Mouse (Mus musculus): ENCODE measurements around the gene Spaca4. TPM values are rescaled to one million over a fixed set of nuclear protein-coding genes. Genes with fewer than 3 reads are reported as not detected.
A peak's percentile ranks its signal among the peaks of the same experiment; 100 is the strongest.

Gene Spaca4
- polyA plus RNA-seq, 1 experiment from 2014 or later: not detected

- 83% methylated on average over 5 of the region's 5 CpGs for WGBS
These were observed 21.8 kb upstream of the Spaca4 start for GRCm38 (mm10) chr7:45747450-45747849.

GRCm38 (mm10) chr7:45746518-45746917 is 20.9 kb upstream of the Spaca4 start:
- H3K27ac ChIP-seq: no peak overlapping the region
- peak; percentile 60 for TF ChIP-seq CTCF (IDR thresholded peaks at IDR 0.05; ENCODE audit: low read depth)
- H3K27me3 ChIP-seq (ENCODE audit: insufficient read depth, low read length): no peaks in the 10 kb centered on the region
- 65% methylated on average over 6 of the region's 6 CpGs for WGBS
- H3K9ac ChIP-seq (ENCODE audit: low read depth, low read length): no peak overlapping the region
- 0 out of 2 replicates have a peak, but pooled peaks cover 6% of the 10 kb centered on the region for H3K4me1 ChIP-seq (replicated peaks; ENCODE audit: insufficient read depth, low read length)
- H3K4me3 ChIP-seq (replicated peaks; ENCODE audit: low read depth, low read length): no peak overlapping the region
- H3K4me2 ChIP-seq (ENCODE audit: low read length): no peak overlapping the region
- no peaks in the 10 kb centered on the region for H3K9me3 ChIP-seq (replicated peaks; ENCODE audit: low read length)
- no peak for ATAC-seq (replicated peaks; ENCODE audit: low FRiP score, low read depth)
- DNase-seq (ENCODE audit: low spot score): no peak
- no peaks in the 10 kb centered on the region for H3K36me3 ChIP-seq (ENCODE audit: insufficient read depth, low read length)

More at GRCm38 (mm10) chr7:45747450-45747849, 21.8 kb upstream of the Spaca4 start:
- Histone ChIP-seq H3K27me3 (ENCODE audit: insufficient read depth, low read length) (no peaks in the 10 kb centered on the region), H3K9me3 (replicated peaks; ENCODE audit: low read length) (no peaks in the 10 kb centered on the region), H3K4me2 (ENCODE audit: low read length) (no peak overlapping the region), H3K27ac (no peak overlapping the region), H3K4me1 (replicated peaks; ENCODE audit: insufficient read depth, low read length) (no peaks in the 10 kb centered on the region), H3K4me3 (replicated peaks; ENCODE audit: low read depth, low read length) (no peak overlapping the region), H3K36me3 (ENCODE audit: insufficient read depth, low read length) (no peaks in the 10 kb centered on the region), H3K9ac (ENCODE audit: low read depth, low read length) (no peak overlapping the region)
- ATAC-seq (replicated peaks; ENCODE audit: low FRiP score, low read depth) (no peak), DNase-seq (ENCODE audit: low spot score) (no peak)
- TF ChIP-seq CTCF (IDR thresholded peaks at IDR 0.05; ENCODE audit: low read depth): no peak

- no peak overlapping the region for H3K4me2 ChIP-seq (ENCODE audit: low read length)
- ATAC-seq (replicated peaks; ENCODE audit: low FRiP score, low read depth): peak; percentile 83
- no peaks in the 10 kb centered on the region for H3K36me3 ChIP-seq (ENCODE audit: insufficient read depth, low read length)
- peak; percentile 94 for DNase-seq (ENCODE audit: low spot score)
- H3K27ac ChIP-seq: no peak overlapping the region
- WGBS: 33% methylated on average over 2 of the region's 2 CpGs
- no peaks in the 10 kb centered on the region for H3K9me3 ChIP-seq (replicated peaks; ENCODE audit: low read length)
- H3K9ac ChIP-seq (ENCODE audit: low read depth, low read length): no peak overlapping the region
- H3K27me3 ChIP-seq (ENCODE audit: insufficient read depth, low read length): no peaks in the 10 kb centered on the region
- no peak overlapping the region for H3K4me3 ChIP-seq (replicated peaks; ENCODE audit: low read depth, low read length)
- TF ChIP-seq CTCF (IDR thresholded peaks at IDR 0.05; ENCODE audit: low read depth): no peak
- 0 out of 2 replicates have a peak, but pooled peaks cover 6% of the 10 kb centered on the region for H3K4me1 ChIP-seq (replicated peaks; ENCODE audit: insufficient read depth, low read length)
These were observed 18.8 kb upstream of the Spaca4 start for GRCm38 (mm10) chr7:45744387-45744786.

- Histone ChIP-seq H3K27ac (no peak overlapping the region), H3K4me2 (ENCODE audit: low read length) (peak overlapping the region; percentile 38), H3K4me3 (replicated peaks; ENCODE audit: low read depth, low read length) (peak overlapping the region; percentile 20), H3K9me3 (replicated peaks; ENCODE audit: low read length) (no peaks in the 10 kb centered on the region), H3K4me1 (replicated peaks; ENCODE audit: insufficient read depth, low read length) (0 out of 2 replicates have a peak, but pooled peaks cover 6% of the 10 kb centered on the region), H3K9ac (ENCODE audit: low read depth, low read length) (no peak overlapping the region), H3K36me3 (ENCODE audit: insufficient read depth, low read length) (no peaks in the 10 kb centered on the region), H3K27me3 (ENCODE audit: insufficient read depth, low read length) (no peaks in the 10 kb centered on the region)
- DNase-seq (ENCODE audit: low spot score) (no peak), ATAC-seq (replicated peaks; ENCODE audit: low FRiP score, low read depth) (0 out of 2 replicates have a peak, but pooled peaks have one; percentile 14)
- TF ChIP-seq CTCF (IDR thresholded peaks at IDR 0.05; ENCODE audit: low read depth): peak; percentile 55
- 42% methylated on average over 19 of the region's 19 CpGs for WGBS
These were observed 16.7 kb upstream of the Spaca4 start for GRCm38 (mm10) chr7:45742338-45742737.

GRCm38 (mm10) chr7:45741777-45742176 is 16.2 kb upstream of the Spaca4 start:
- Histone ChIP-seq H3K4me1 (replicated peaks; ENCODE audit: insufficient read depth, low read length) (0 out of 2 replicates have a peak, but pooled peaks cover 6% of the 10 kb centered on the region), H3K4me2 (ENCODE audit: low read length) (peak overlapping the region; percentile 38), H3K9ac (ENCODE audit: low read depth, low read length) (no peak overlapping the region), H3K27me3 (ENCODE audit: insufficient read depth, low read length) (no peaks in the 10 kb centered on the region), H3K9me3 (replicated peaks; ENCODE audit: low read length) (no peaks in the 10 kb centered on the region), H3K4me3 (replicated peaks; ENCODE audit: low read depth, low read length) (peak overlapping the region; percentile 20), H3K27ac (no peak overlapping the region), H3K36me3 (ENCODE audit: insufficient read depth, low read length) (no peaks in the 10 kb centered on the region)
- DNase-seq (ENCODE audit: low spot score) (no peak), ATAC-seq (replicated peaks; ENCODE audit: low FRiP score, low read depth) (no peak)
- no peak for TF ChIP-seq CTCF (IDR thresholded peaks at IDR 0.05; ENCODE audit: low read depth)
- 38% methylated on average over 11 of the region's 11 CpGs for whole genome bisulfite sequencing

- ATAC-seq (replicated peaks; ENCODE audit: low FRiP score, low read depth) (no peak), DNase-seq (ENCODE audit: low spot score) (no peak)
- 0 out of 2 replicates have a peak, but pooled peaks cover 6% of the 10 kb centered on the region for H3K4me1 ChIP-seq (replicated peaks; ENCODE audit: insufficient read depth, low read length)
- 87% methylated on average over 12 of the region's 12 CpGs for WGBS
- H3K27me3 ChIP-seq (ENCODE audit: insufficient read depth, low read length): no peaks in the 10 kb centered on the region
- no peak overlapping the region for H3K9ac ChIP-seq (ENCODE audit: low read depth, low read length)
- H3K27ac ChIP-seq: no peak overlapping the region
- no peaks in the 10 kb centered on the region for H3K36me3 ChIP-seq (ENCODE audit: insufficient read depth, low read length)
- no peak overlapping the region for H3K4me2 ChIP-seq (ENCODE audit: low read length)
- no peak for TF ChIP-seq CTCF (IDR thresholded peaks at IDR 0.05; ENCODE audit: low read depth)
- no peaks in the 10 kb centered on the region for H3K9me3 ChIP-seq (replicated peaks; ENCODE audit: low read length)
- H3K4me3 ChIP-seq (replicated peaks; ENCODE audit: low read depth, low read length): no peak overlapping the region
These were observed 15.7 kb upstream of the Spaca4 start for GRCm38 (mm10) chr7:45741308-45741707.

GRCm38 (mm10) chr7:45739820-45740219 is 14.2 kb upstream of the Spaca4 start:
- DNase-seq (ENCODE audit: low spot score) (no peak), ATAC-seq (replicated peaks; ENCODE audit: low FRiP score, low read depth) (no peak)
- 69% methylated on average over 10 of the region's 10 CpGs for WGBS
- H3K4me1 ChIP-seq (replicated peaks; ENCODE audit: insufficient read depth, low read length): 0 out of 2 replicates have a peak, but pooled peaks cover 6% of the 10 kb centered on the region
- H3K9me3 ChIP-seq (replicated peaks; ENCODE audit: low read length): no peaks in the 10 kb centered on the region
- no peak overlapping the region for H3K27ac ChIP-seq
- TF ChIP-seq CTCF (IDR thresholded peaks at IDR 0.05; ENCODE audit: low read depth): no peak
- no peaks in the 10 kb centered on the region for H3K36me3 ChIP-seq (ENCODE audit: insufficient read depth, low read length)
- H3K27me3 ChIP-seq (ENCODE audit: insufficient read depth, low read length): no peaks in the 10 kb centered on the region
- no peak overlapping the region for H3K9ac ChIP-seq (ENCODE audit: low read depth, low read length)
- no peak overlapping the region for H3K4me3 ChIP-seq (replicated peaks; ENCODE audit: low read depth, low read length)
- H3K4me2 ChIP-seq (ENCODE audit: low read length): no peak overlapping the region

All from kidney, postnatal 0 days (tissue).